Mouse (Mus musculus): Measurements from ENCODE around the gene Lrtm2.

Gene Lrtm2

GRCm38 (mm10) chr6:119276713-119277112 is 53.9 kb downstream of the Lrtm2 start:
- DNase-seq (ENCODE audit: low spot score), result no peak
